Mouse (Mus musculus): ENCODE results near the gene Mettl18. TPM values are rescaled to one million over a fixed set of nuclear protein-coding genes. Genes with fewer than 3 reads are reported as not detected.
"Not testable (repeated sequence)": the region's sequence is repeated elsewhere in the genome, so short reads cannot be mapped to it uniquely, and the experiment has no call there.

Gene Mettl18
- total RNA-seq, 2 experiments from 2014 or later: 3.0 to 4.2 TPM

DNA sequence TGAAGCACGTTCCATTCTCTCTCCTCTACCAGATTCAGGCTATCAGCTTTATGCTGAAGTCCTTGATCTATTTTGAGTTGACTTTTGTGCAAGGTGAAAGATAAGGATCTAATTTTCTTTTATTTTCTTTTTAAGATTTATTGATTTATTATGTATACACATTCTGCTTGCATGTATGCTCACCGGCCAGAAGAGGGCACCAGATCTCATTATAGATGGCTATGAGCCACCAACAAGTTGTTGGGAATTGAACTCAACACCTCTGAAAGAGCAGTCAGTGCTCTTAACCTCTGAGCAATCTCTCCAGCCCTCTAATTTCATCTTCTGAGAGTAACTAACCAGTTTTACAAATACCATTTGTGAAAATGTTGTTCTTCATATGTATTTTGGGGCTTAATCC lies 14.5 kb downstream of the Mettl18 start:
- intact Hi-C loops (cut with DNase I): loop anchor here (2.0 kb wide), 1 partner anchor 130 kb away; no protein-coding TSS in a partner anchor
- Histone ChIP-seq H3K4me3 (no peak overlapping the region), H3K27ac (no peak overlapping the region)
- peak; percentile 65 for TF ChIP-seq CTCF (IDR thresholded peaks at IDR 0.05)
- no peak for DNase-seq

DNA sequence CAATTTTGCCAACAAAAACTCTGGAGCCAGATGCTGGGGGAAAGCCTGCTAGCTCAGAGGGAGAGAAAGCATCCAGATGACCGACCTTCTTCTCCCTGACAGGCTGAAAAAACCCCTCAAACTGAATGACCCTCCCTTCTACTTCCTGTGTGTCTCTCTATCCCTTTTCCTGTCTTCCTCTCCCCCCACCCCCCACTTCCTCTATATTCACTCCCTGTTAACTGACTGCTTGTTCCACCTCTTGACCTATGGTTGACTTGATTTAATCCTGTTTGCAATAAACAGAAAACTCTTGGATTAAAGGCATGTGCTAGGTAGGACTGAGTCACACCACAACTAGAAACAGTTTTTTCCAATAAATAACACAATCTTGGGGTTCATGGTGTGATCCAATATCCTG lies 19.9 kb downstream of the Mettl18 start:
- Histone ChIP-seq H3K4me3 (no peak overlapping the region), H3K27ac (no peak overlapping the region)
- no peak for DNase-seq
- intact Hi-C loops (cut with DNase I): no loop called here
- no peak for TF ChIP-seq CTCF (IDR thresholded peaks at IDR 0.05)

DNA sequence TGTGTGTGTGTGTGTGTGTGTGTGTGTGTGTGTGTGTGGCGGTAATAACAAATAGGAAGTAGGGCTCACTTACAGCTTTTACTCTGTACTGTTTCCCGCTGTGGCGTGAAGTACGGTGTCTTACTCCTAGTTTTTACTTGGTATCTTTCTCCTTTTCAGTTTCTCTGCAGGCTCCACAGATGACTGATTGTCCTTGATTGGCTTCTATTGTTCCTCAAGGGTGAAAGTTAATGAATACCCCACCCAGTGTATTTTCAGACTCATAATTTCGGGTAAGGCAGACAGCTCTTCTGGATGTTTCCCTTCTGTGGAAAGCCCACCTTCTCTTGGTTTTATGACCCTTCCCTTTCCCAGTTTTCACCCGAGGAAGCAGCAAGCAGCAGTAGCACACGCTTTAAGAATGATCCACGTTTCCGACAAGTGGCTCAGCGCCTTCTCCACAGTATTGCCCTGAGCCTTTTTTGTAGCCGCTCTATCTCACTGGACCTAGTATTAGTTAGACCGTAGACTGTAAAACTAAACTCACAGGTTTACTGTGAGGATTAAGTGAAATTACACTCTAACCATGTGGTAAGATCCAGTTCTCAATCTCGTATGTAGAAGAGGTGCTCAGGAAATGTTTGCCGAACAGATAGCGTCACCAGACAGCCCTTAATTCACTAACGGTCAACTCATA lies 23.7 kb downstream of the Mettl18 start:
- TF ChIP-seq CTCF (IDR thresholded peaks at IDR 0.05): no peak
- Histone ChIP-seq H3K4me3 (no peak overlapping the region), H3K27ac (no peak overlapping the region)
- DNase-seq: no peak
- intact Hi-C loops (cut with DNase I): no loop called here

DNA sequence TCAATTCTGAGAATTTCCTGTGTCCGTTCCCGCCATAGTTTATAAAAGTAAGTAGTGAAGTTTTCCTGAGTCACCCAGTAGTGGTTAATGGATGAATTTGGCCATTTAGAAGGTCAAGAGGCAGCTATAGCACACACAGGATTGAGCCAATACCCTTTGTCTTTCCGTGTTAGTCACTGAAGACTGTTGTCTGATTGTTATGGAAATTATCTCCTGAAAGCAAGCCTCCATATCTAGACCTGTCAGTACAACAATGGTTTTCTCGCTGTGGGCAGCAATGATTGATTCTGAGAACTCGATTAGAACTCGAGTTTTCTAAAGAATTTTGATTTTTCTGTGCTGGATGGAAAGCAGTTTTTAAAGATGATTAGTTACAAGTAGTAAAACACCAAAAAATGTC lies 25.1 kb downstream of the Mettl18 start:
- TF ChIP-seq CTCF (IDR thresholded peaks at IDR 0.05): no peak
- no peak overlapping the region for H3K4me3 ChIP-seq
- no peak overlapping the region for H3K27ac ChIP-seq
- intact Hi-C loops (cut with DNase I): no loop called here
- no peak for DNase-seq

DNA sequence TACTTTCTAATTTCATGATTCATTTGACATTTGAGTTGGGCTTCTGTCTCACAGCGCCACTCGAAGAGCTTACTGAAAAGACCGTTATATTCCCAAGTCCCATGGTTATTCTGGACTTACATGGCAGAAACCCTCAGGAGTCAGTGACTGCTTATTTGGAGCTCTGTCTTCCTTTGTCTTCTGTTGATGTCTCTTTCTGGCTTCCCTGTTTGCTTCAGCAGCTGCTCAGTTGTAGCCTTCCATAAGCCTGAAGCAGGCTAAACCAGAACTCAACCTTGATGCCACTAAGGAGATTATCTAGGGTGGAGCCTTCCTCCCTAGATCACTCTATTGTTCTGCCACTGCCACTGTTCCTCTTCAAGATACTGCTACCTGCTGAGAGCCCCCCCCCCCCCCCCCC lies 26.1 kb downstream of the Mettl18 start:
- DNase-seq; intact Hi-C loops (cut with DNase I); H3K4me3 ChIP-seq; H3K27ac ChIP-seq: not testable (repeated sequence)

DNA sequence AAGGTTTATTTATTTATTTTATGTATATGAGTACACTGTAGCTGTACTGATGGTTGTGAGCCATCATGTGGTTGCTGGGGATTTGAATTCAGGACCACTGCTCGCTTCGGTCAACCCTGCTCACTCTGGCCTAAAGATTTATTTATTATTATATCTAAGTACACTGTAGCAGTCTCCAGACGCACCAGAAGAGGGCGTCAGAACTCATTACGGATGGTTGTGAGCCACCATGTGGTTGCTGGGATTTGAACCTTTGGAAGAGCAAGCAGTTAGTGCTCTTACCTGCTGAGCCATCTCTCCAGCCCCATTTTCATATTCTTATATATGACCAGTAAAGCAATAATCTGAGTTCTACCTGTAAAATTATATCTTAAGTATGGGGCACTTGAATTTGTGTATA lies 27.4 kb downstream of the Mettl18 start:
- H3K27ac ChIP-seq; intact Hi-C loops (cut with DNase I); DNase-seq; H3K4me3 ChIP-seq: not testable (repeated sequence)

DNA sequence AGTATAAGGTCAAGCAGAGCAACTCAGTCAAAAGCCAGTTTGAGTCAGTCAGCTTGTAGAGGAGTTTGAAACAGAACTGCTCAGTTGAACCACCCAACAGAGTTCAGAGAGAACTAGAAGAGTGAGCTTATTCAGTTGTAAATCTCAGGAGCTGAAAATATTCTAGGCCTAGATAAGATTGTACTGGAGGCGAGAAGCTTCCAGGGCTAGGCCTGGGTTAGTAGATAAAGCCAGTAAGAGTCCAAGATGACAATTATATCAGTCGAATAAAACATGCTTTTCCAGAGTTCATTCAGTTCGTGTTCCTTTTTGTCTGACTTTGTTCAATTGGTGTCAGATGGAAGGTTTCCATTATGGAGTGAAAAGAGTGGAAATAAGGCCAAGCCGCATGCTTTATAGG lies 31.0 kb downstream of the Mettl18 start:
- intact Hi-C loops (cut with DNase I): no loop called here

DNA sequence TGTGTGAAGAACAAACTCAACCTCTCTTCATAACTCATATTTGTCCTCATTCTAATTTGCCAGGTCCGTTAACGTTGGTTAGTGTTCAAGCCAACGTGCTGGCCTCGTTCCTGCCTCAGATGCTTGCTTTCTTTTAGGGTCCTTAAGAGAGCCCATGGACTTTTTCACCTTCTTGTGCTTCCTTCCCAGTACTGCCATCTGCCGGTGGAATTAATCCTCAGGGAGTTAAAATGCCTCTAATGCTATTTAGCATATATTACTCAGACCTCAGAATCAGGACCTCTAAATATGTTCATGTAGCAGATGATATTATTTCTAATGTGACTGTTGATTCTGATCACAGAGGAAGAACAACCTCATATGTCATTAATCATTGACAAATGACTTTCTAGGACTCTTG lies 32.7 kb downstream of the Mettl18 start:
- intact Hi-C loops (cut with DNase I): no loop called here
- Histone ChIP-seq H3K27ac (no peak overlapping the region), H3K4me3 (no peak overlapping the region)
- no peak for DNase-seq
- peak; percentile 41; the same call in 1 of the 2 replicates for TF ChIP-seq CTCF (IDR thresholded peaks at IDR 0.05)

More for the DNA sequence above, 31.0 kb downstream of the Mettl18 start:
- DNase-seq: no peak
- Histone ChIP-seq H3K4me3 (no peak overlapping the region), H3K27ac (no peak overlapping the region)
- TF ChIP-seq CTCF (IDR thresholded peaks at IDR 0.05): no peak

DNA sequence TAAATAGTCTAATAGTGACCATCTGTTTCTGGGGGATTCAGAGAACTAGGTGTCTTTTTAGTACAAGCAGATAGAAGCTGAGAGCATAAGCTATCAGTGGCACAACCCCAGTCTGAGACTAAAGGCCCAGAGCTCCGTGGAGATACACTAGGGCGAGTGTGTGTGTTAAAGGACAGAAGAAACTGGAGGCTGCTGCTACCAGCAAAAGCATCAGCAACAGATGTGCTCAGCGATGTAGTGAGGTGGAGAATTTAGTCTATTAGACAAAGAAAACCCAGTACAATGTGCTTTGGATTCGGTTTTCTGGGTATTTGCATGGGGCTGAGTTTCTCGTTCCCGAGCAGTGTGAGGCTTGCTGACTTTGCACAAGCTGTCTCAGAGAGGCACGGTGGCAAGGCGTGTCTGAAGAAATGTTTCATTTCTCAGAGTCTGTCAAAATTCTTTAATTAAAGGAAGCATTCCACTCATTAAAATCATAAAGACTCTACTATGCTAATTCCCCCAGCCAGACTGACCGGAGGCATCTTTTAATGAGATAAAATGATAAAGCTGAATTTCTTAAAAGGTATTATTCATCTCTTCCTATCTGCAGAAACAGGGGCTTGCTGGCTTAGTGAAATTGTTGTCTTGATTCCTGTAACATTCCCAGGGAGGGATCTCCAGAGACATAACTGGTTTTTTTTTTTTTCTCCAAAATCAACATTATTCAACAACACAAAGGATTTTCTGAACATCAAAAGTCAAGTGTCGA lies 45.9 kb downstream of the Mettl18 start:
- H3K27ac ChIP-seq: no peak overlapping the region
- H3K4me3 ChIP-seq: no peak overlapping the region
- DNase-seq: no peak
- intact Hi-C loops (cut with DNase I): no loop called here
- no peak for TF ChIP-seq CTCF (IDR thresholded peaks at IDR 0.05)

DNA sequence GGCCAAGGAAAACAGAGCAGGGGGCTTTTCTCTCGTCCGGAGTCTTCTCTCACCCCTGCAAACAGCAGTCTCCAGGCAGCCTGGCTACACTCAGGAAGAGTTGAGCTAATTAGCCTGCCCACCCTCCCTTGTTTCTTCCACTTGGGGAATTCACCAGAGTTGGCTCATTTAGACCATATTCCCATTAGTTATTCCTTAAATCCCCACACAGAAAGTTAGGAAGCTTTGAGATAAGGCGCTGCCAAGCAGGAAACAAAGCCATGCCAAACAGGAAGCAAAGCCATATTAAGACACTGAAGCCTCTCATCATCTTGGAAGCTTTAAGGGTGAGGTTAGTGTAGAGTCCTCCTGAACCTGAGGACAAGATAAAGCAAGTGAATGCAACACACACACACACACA lies 48.9 kb downstream of the Mettl18 start:
- Histone ChIP-seq H3K27ac (no peak overlapping the region), H3K4me3 (no peak overlapping the region)
- intact Hi-C loops (cut with DNase I): no loop called here
- no peak for TF ChIP-seq CTCF (IDR thresholded peaks at IDR 0.05)
- DNase-seq: no peak

Other genes starting within 250 kb of the Mettl18 start
- 10 to 100 TPM; 20.6 to 21.9 TPM for gene Kifap3, start 215.3 kb upstream of the Mettl18 start, total RNA-seq (2021)
- 1 to 10 TPM; 4.3 to 5.9 TPM for gene Scyl3, start 65.8 kb upstream of the Mettl18 start, total RNA-seq (2021)
- gene BC055324, start 93 bp upstream of the Mettl18 start, total RNA-seq (2021): under 1 TPM; 0.20 to 0.28 TPM
- gene Sele, start 53.3 kb downstream of the Mettl18 start, total RNA-seq (2021): not detected
- under 1 TPM in 1 of 2 experiments, not detected in 1; 0.15 TPM for gene Sell, start 67.1 kb downstream of the Mettl18 start, total RNA-seq (2021)
- gene Selp, start 120.4 kb downstream of the Mettl18 start, total RNA-seq (2021): under 1 TPM; 0.42 to 0.54 TPM
- gene F5, start 156.9 kb downstream of the Mettl18 start, total RNA-seq (2021): under 1 TPM; 0.05 to 0.08 TPM

All from gastrocnemius, adult 2 months (tissue).